Mouse (Mus musculus) midbrain, embryonic 11.5 days (tissue): Measurements from ENCODE around the gene Celf2. TPM values are rescaled to one million over a fixed set of nuclear protein-coding genes. Genes with fewer than 3 reads are reported as not detected.

Source experiments
- ATAC-seq: fragments of 200-750 bp; cut with Nextera tagmentation; 2 replicates; pipeline ENCODE4 v1.8.0; 2017; ENCODE audit warnings: moderate TSS enrichment, moderate library complexity; ENCODE audit not compliant: low FRiP score
- DNase-seq: peaks from one replicate; pipeline ENCODE4 v3.0.0; 2015; ENCODE audit warnings: low spot score; ENCODE audit errors: missing footprints
- H3K27ac ChIP-seq: fragments of 300-500 bp; sonication (generic); 2 replicates; pipeline ENCODE4 v1.5.1; 2014; ENCODE audit warnings: low read depth, low read length
- H3K27me3 ChIP-seq: fragments of 300-500 bp; sonication (generic); 2 replicates; pipeline ENCODE4 v1.6.1; 2014; ENCODE audit warnings: mild to moderate bottlenecking, low read length, moderate library complexity, mixed read lengths; ENCODE audit not compliant: control insufficient read depth, insufficient read depth
- H3K36me3 ChIP-seq: fragments of 300-500 bp; sonication (generic); 2 replicates; pipeline ENCODE4 v1.6.1; 2014; ENCODE audit warnings: mild to moderate bottlenecking, low read length, moderate library complexity, mixed read lengths; ENCODE audit not compliant: control insufficient read depth, insufficient read depth
- H3K4me1 ChIP-seq: fragments of 300-500 bp; sonication (generic); 2 replicates; pipeline ENCODE4 v1.6.1; 2014; ENCODE audit warnings: low read length; ENCODE audit not compliant: control insufficient read depth, insufficient read depth
- H3K4me2 ChIP-seq: fragments of 300-500 bp; sonication (generic); 2 replicates; pipeline ENCODE4 v1.6.1; 2014; ENCODE audit warnings: mild to moderate bottlenecking, moderate library complexity
- H3K4me3 ChIP-seq: fragments of 300-500 bp; sonication (generic); 2 replicates; pipeline ENCODE4 v1.5.1; 2014; ENCODE audit warnings: low read depth, low read length
- H3K9ac ChIP-seq: fragments of 300-500 bp; sonication (generic); 2 replicates; pipeline ENCODE4 v1.6.1; 2014; ENCODE audit warnings: low read length
- H3K9me3 ChIP-seq: fragments of 300-500 bp; sonication (generic); 2 replicates; pipeline ENCODE4 v1.6.1; 2016; ENCODE audit warnings: low read length; ENCODE audit not compliant: control insufficient read depth
- WGBS: fragments of 180-500 bp; shearing (Covaris S2); extraction: QIAGEN DNeasy Blood & Tissue Kit; methylation state at CpG from one replicate; pipeline ENCODE4 v1.1.7; 2014; 5-methylcytosine and 5-hydroxymethylcytosine counted together
- polyA plus RNA-seq: library from polyadenylated mRNA; unstranded; fragments of >200 nt; fragmentation: Nextera tagmentation; extraction: Ambion mirVana; gene quantifications from 2 replicates; pipeline ENCODE4 v1.2.1, GENCODE M21; 2014

Gene Celf2
- polyA plus RNA-seq, 1 experiment from 2014 or later, result 92.7 TPM

DNA sequence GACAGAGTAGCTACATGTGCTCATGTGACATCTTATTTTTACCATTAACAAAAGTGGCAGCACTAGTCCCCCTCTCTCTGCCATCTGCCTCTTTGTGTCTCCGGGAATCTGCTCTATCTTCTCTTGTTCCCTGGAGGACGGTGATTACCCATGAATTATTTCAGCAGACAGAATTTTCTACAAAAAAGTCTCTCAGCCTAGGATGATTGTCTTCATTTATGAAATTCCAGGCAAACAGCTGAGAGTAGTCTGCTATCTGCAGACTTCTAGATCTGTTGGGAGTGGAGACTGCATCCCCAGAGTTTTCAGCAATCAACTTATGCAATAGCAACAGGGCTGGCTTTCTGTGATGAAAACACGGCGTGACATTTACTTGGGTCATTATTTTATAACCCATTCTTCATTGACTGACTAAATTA lies 267.8 kb downstream of the Celf2 start:
- no peak overlapping the region for H3K4me3 ChIP-seq
- H3K9me3 ChIP-seq, result no peaks in the 10 kb centered on the region
- H3K27me3 ChIP-seq, result no peaks in the 10 kb centered on the region
- H3K36me3 ChIP-seq, result no peaks in the 10 kb centered on the region
- H3K27ac ChIP-seq, result no peak overlapping the region
- H3K4me2 ChIP-seq, result no peak overlapping the region
- no peak overlapping the region for H3K9ac ChIP-seq
- no peaks in the 10 kb centered on the region; the same call in 1 of the 2 replicates for H3K4me1 ChIP-seq
- WGBS, result 82% methylated on average over 4 of the region's 4 CpGs
- no peak for DNase-seq
- no peak for ATAC-seq

DNA sequence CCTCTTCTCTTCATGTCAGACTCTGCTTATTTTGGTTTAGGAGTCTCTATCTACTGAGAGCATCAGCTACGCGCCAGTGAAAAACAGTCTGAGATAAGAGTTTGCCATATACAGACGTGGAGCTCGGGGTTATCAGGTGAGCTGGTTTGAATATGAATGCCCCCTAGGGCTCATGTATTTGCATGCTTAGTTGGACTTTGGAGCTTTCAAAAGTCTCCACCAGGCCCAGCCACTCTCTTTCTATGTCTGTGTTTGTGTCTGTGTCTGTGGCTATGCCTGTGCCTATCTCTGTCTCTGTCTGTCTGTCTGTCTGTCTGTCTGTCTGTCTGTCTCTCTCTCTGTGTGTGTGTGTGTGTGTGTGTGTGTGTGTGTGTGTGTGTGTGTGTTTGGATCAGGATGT lies 272.1 kb downstream of the Celf2 start:
- Histone ChIP-seq H3K27me3 (no peaks in the 10 kb centered on the region), H3K9ac (no peak overlapping the region), H3K27ac (no peak overlapping the region), H3K36me3 (no peaks in the 10 kb centered on the region), H3K4me2 (no peak overlapping the region), H3K4me1 (no peaks in the 10 kb centered on the region), H3K9me3 (no peaks in the 10 kb centered on the region), H3K4me3 (no peak overlapping the region)
- 87% methylated on average over 4 of the region's 4 CpGs for WGBS
- DNase-seq (no peak), ATAC-seq (no peak)

DNA sequence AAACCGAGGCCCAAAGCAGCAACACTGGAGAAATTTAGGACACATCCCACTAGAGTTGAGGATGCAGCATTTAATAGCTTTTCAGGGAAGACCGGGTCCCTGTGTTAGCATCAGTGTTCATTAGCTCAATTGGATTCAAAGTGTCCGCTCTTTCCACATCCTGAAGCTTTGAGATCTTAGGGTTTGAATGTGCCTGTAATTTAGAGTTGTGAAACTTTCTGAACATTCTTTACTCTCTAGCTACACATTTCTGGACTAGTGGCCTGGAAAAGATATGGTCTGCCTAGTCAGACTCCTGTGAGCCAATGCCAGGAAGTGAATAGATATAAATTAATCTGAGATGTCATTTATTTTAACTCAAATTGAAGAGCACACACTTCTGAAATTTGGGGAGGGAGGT lies 272.9 kb downstream of the Celf2 start:
- Histone ChIP-seq H3K27me3 (no peaks in the 10 kb centered on the region), H3K9me3 (no peaks in the 10 kb centered on the region), H3K4me2 (no peak overlapping the region), H3K4me3 (no peak overlapping the region), H3K9ac (no peak overlapping the region), H3K27ac (no peak overlapping the region), H3K36me3 (no peaks in the 10 kb centered on the region), H3K4me1 (no peaks in the 10 kb centered on the region)
- DNase-seq, result no peak
- no peak for ATAC-seq
- 84% methylated on average over 3 of the region's 3 CpGs for WGBS

DNA sequence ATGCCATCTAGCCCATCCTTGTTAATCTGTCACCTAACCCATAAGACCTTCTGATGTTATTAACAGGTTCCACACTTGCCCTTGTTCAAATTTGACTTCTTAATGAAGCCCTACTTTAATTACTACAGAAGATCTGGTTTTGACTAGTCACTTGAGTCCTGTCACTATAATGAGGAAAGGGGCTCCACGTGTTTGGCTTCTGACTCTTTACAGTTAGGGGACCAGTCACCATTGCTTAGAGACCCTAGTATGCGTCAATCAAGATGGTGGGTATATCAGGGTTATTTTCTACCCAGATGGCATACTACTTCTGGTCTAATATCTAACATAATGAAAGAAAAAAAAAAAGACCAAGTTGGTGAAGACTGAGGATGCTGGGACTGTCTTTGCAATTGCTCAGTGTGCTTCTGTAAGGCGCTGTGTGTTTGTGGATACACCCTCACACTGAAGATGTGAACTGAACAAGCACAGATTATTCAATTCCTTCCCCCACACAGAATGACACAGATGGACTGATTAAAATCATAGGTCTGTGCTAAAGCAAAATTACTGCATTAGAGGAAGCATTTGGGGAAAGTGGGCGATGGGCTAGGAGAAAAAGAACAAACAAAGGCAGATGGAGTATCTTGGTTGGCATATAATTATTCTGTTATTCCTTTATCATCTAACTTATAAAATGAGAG lies 274.2 kb downstream of the Celf2 start:
- Histone ChIP-seq H3K4me3 (no peak overlapping the region), H3K27me3 (no peaks in the 10 kb centered on the region), H3K36me3 (no peaks in the 10 kb centered on the region), H3K4me1 (no peaks in the 10 kb centered on the region), H3K9me3 (no peaks in the 10 kb centered on the region), H3K27ac (no peak overlapping the region), H3K4me2 (no peak overlapping the region), H3K9ac (no peak overlapping the region)
- DNase-seq, result no peak
- 93% methylated on average over 4 of the region's 4 CpGs for WGBS
- no peak for ATAC-seq

DNA sequence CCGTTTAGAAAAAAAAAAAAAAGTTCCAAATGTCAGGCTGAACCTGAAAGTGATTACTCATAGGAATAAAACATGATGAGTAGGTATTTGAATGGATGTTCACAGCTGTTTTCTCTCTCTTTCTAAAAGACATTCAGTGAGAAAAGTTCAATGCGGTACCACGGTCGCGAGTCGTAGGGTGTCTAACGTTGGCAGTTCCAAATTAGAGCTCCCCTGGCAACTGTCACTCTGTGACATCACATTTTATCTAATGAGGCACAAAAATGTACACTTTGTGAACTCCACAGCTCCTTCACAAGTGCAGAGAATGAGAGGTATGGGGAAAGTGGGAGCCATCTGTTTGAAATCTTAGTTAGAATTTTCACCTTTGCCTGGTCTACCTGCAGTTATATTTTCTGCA lies 274.8 kb downstream of the Celf2 start:
- Histone ChIP-seq H3K27me3 (no peaks in the 10 kb centered on the region), H3K4me1 (no peaks in the 10 kb centered on the region), H3K27ac (no peak overlapping the region), H3K9me3 (no peaks in the 10 kb centered on the region), H3K4me2 (no peak overlapping the region), H3K36me3 (no peaks in the 10 kb centered on the region), H3K9ac (no peak overlapping the region), H3K4me3 (no peak overlapping the region)
- DNase-seq (no peak), ATAC-seq (no peak)
- 93% methylated on average over 7 of the region's 7 CpGs for WGBS

DNA sequence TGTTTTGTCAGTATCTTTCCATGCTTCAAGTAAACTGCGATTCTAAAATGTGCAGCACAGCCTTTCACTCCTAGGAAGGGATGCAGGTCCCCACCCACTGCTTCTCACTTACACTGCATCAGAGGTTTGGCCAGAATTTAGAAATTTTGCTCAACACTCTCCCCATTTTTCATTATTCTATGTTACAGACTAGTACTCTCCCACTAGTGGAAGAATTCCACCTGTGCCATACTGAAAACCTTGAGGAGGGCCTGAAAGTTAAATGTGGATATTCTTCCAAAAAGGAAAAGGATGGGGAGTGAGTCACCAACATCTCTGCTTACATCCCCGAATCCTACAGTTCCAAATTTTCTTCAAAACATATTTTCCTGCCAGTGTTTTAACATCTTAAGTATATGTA lies 276.0 kb downstream of the Celf2 start:
- H3K36me3 ChIP-seq, result no peaks in the 10 kb centered on the region
- no peaks in the 10 kb centered on the region for H3K9me3 ChIP-seq
- no peak overlapping the region for H3K9ac ChIP-seq
- H3K27ac ChIP-seq, result no peak overlapping the region
- no peak overlapping the region for H3K4me3 ChIP-seq
- H3K4me1 ChIP-seq, result no peaks in the 10 kb centered on the region
- no peak for ATAC-seq
- DNase-seq, result no peak
- 85% methylated on average over 2 of the region's 2 CpGs for WGBS
- no peak overlapping the region for H3K4me2 ChIP-seq
- H3K27me3 ChIP-seq, result no peaks in the 10 kb centered on the region

DNA sequence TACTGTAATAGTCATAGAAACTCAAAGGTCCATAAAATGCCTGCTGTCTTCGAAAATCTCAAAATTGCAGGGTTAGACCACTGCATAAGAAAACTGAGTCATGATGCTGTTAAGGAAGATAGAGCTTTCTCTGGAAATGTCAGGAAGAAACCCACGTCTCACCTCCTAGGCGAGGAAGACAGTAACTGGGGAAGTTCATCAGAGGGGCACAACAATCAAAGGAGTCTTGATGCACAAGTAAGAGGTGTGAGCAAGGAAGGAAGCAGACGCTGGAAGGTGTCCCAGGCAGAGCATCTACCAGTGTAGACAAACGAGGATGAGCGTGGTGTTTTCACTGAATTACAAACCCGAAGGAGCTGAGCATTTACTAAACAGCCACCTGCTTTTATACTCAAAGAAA lies 282.6 kb downstream of the Celf2 start:
- Histone ChIP-seq H3K9me3 (no peaks in the 10 kb centered on the region), H3K4me1 (no peaks in the 10 kb centered on the region), H3K4me3 (no peak overlapping the region), H3K9ac (no peak overlapping the region), H3K27ac (no peak overlapping the region), H3K4me2 (no peak overlapping the region), H3K27me3 (no peaks in the 10 kb centered on the region), H3K36me3 (no peaks in the 10 kb centered on the region)
- WGBS, result 87% methylated on average over 7 of the region's 7 CpGs
- DNase-seq (no peak), ATAC-seq (no peak)

DNA sequence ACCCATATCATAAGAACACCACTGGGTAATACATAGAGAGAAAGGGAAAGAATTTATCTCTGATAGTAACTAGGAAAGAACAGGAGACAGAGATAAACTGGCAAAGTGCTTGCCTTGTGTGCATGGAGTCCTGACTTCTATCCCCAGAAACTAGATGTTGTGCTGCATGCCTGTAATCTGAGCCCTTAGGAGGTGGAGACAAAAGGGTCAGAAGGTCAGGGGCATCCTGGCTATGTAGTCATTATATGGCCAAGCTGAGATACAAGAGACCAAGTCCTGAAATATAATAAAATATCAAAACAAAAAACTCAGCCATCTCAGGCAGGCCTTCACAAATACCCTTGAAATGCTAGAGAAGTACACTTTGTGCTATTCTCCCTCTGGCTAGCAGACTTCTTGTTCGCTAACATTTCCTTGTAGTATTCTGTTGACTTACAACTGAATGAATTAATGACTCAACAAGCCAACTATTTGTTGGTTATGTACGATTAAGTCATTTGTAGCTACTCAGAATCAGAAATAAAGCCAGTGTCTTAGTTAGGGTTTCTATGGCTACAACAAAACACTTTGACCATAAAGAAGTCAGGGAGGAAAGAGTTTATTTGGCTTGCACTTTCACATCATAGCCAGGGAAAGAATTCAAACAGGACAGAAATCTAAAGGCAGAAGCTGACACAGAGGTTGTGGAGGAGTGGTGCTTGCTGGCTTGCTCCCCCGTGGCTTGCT lies 284.9 kb downstream of the Celf2 start:
- H3K4me3 ChIP-seq, result no peak overlapping the region
- no peak for DNase-seq
- no peak overlapping the region for H3K27ac ChIP-seq
- H3K4me1 ChIP-seq, result no peaks in the 10 kb centered on the region
- no peaks in the 10 kb centered on the region for H3K27me3 ChIP-seq
- H3K9ac ChIP-seq, result no peak overlapping the region
- WGBS, result 67% methylated on average over 3 of the region's 3 CpGs
- H3K36me3 ChIP-seq, result no peaks in the 10 kb centered on the region
- no peaks in the 10 kb centered on the region for H3K9me3 ChIP-seq
- H3K4me2 ChIP-seq, result no peak overlapping the region
- no peak for ATAC-seq

DNA sequence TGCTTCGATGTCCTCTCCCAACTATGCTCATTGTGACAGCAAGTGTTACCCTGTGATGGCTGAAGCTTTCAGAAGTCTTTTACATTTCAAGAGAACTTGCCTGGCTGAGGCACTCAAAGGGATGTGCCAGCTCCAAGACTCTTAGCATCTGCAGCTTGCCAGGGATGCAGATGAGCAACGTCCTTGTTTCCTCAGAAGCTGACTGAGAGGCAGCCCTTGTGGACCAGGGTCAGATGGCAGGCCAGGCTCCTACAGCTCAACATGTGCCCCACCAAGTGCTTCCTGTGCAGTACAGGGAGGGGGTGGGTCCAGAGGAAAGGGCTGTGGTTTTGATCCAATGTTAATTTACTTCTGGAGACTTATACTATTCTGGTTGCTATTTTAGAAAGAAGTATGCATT lies 285.8 kb downstream of the Celf2 start:
- 59% methylated on average over 2 of the region's 2 CpGs for WGBS
- Histone ChIP-seq H3K4me2 (no peak overlapping the region), H3K4me1 (no peaks in the 10 kb centered on the region), H3K9me3 (no peaks in the 10 kb centered on the region), H3K27me3 (no peaks in the 10 kb centered on the region; the same call in 1 of the 2 replicates), H3K4me3 (no peak overlapping the region), H3K9ac (no peak overlapping the region), H3K36me3 (no peaks in the 10 kb centered on the region), H3K27ac (no peak overlapping the region)
- ATAC-seq (no peak), DNase-seq (no peak)
